Mouse (Mus musculus) embryonic stem cell, embryonic (primary cell): ENCODE data around the gene Snrnp70.

ENCODE experiments used
- CTCF ChIA-PET, 4 experiments: fragments of 300-600 bp in 2 of 4; fragments of 350-600 bp in 2 of 4; sonication (Branson Sonifier 250); formaldehyde crosslinking; loops; one replicate each; lab custom pipeline; 2022; ENCODE audit warnings: inconsistent platforms in 2 of 4; lab: Charles Lee
- POLR2A ChIA-PET, 4 experiments: fragments of 300-600 bp in 2 of 4; fragments of 350-600 bp in 2 of 4; sonication (Branson Sonifier 250); formaldehyde crosslinking; loops; one replicate each; lab custom pipeline; 2022; ENCODE audit warnings: antibody characterized with exemption in 4 of 4, inconsistent platforms in 1 of 4; lab: Charles Lee

The Snrnp70 gene

GRCm38 (mm10) chr7:45395578-45396336 is at the start of gene Snrnp70:
TSS of gene Snrnp70 (minus strand) at chr7:45395742.
- CTCF ChIA-PET = interaction anchor here (0.7 to 4.9 kb wide), 19 partner anchors 9 to 287 kb away, joined by 3 to 33 read pairs (median 4); partner anchors contain the start of genes Kcna7 (in 3 of the 4), Gys1 (in 1 of the 4), Ntf5 (in 1 of the 4) and Rasip1 (in 1 of the 4)
- POLR2A ChIA-PET = interaction anchor here (0.6 to 51.5 kb wide), 107 partner anchors 4 to 577 kb away, joined by 3 to 1478 read pairs (median 5); partner anchors contain the start of genes Ccdc155 (in 3 of the 4), Ftl1 (in 3 of the 4), Gys1 (in 3 of the 4) and Kcna7 (in 3 of the 4)

GRCm38 (mm10) chr7:45443526-45444420 is 48.2 kb upstream of the Snrnp70 start:
- CTCF ChIA-PET = interaction anchor here in 3 of 4 experiments (0.5 to 2.2 kb wide), 3 partner anchors 9 to 143 kb away, joined by 3 to 12 read pairs (median 4); partner anchors contain the start of gene Gys1 (in 2 of the 3)
- POLR2A ChIA-PET = interaction anchor here in 3 of 4 experiments (0.6 to 3.4 kb wide), 14 partner anchors 9 to 228 kb away, joined by 3 to 18 read pairs (median 4); partner anchors contain the start of genes Ftl1 (in 3 of the 3), Gys1 (in 2 of the 3), Kcna7 (in 1 of the 3) and Tead2 (in 1 of the 3)

GRCm38 (mm10) chr7:45437521-45438276 is 42.2 kb upstream of the Snrnp70 start, which contains the start of gene Ruvbl2:
TSS of gene Ruvbl2 (minus strand) at chr7:45438096.
- ChIA-PET CTCF (interaction anchor here (0.7 to 5.1 kb wide), 26 partner anchors 10 to 283 kb away, joined by 3 to 44 read pairs (median 4); partner anchors contain the start of genes Kcna7 (in 2 of the 4), Lhb (in 1 of the 4) and Slc6a21 (in 1 of the 4)), POLR2A (interaction anchor here in 3 of 4 experiments (0.5 to 10.2 kb wide), 44 partner anchors 10 to 370 kb away, joined by 3 to 114 read pairs (median 5); partner anchors contain the start of genes Ftl1 (in 3 of the 3), Lhb (in 2 of the 3), Ntf5 (in 2 of the 3) and Snrnp70 (in 2 of the 3))

GRCm38 (mm10) chr7:45437046-45437445 is 41.5 kb upstream of the Snrnp70 start:
- ChIA-PET CTCF (interaction anchor here (0.7 to 5.1 kb wide), 20 partner anchors 10 to 388 kb away, joined by 3 to 44 read pairs (median 4); partner anchors contain the start of genes Kcna7 (in 2 of the 4), Lhb (in 1 of the 4), Slc6a21 (in 1 of the 4) and Snrnp70 (in 1 of the 4)), POLR2A (interaction anchor here in 3 of 4 experiments (0.5 to 10.2 kb wide), 39 partner anchors 10 to 369 kb away, joined by 3 to 114 read pairs (median 5); partner anchors contain the start of genes Ftl1 (in 3 of the 3), Lhb (in 2 of the 3), Ntf5 (in 2 of the 3) and Snrnp70 (in 2 of the 3))

- ChIA-PET CTCF (interaction anchor here (0.7 to 5.1 kb wide), 14 partner anchors 11 to 388 kb away, joined by 3 to 44 read pairs (median 4); partner anchors contain the start of genes Kcna7 (in 1 of the 4) and Snrnp70 (in 1 of the 4)), POLR2A (interaction anchor here in 3 of 4 experiments (0.6 to 10.2 kb wide), 28 partner anchors 12 to 282 kb away, joined by 3 to 114 read pairs (median 6); partner anchors contain the start of genes Ftl1 (in 3 of the 3), Lhb (in 2 of the 3), Snrnp70 (in 2 of the 3) and Aldh16a1 (in 1 of the 3))
Measured at GRCm38 (mm10) chr7:45436444-45436843, 40.9 kb upstream of the Snrnp70 start.

- ChIA-PET POLR2A (interaction anchor here (0.6 to 10.2 kb wide), 90 partner anchors 9 to 418 kb away, joined by 3 to 114 read pairs (median 5); partner anchors contain the start of genes Snrnp70 (in 4 of the 4), Ftl1 (in 3 of the 4), Lhb (in 3 of the 4) and Ntf5 (in 3 of the 4)), CTCF (interaction anchor here (0.5 to 5.1 kb wide), 78 partner anchors 9 to 811 kb away, joined by 3 to 53 read pairs (median 4); partner anchors contain the start of genes Aldh16a1 (in 2 of the 4), Kcna7 (in 2 of the 4), Akt1s1 (in 1 of the 4) and Car11 (in 1 of the 4))
Measured at GRCm38 (mm10) chr7:45435038-45435437, 39.5 kb upstream of the Snrnp70 start.

- CTCF ChIA-PET = interaction anchor here (0.5 to 5.1 kb wide), 100 partner anchors 9 to 811 kb away, joined by 3 to 53 read pairs (median 4); partner anchors contain the start of genes Aldh16a1 (in 2 of the 4), Kcna7 (in 2 of the 4), Akt1s1 (in 1 of the 4) and Bax (in 1 of the 4)
Measured at GRCm38 (mm10) chr7:45434203-45435015, 38.9 kb upstream of the Snrnp70 start, which contains the start of gene Gys1. TSS of gene Gys1 (plus strand) at chr7:45434844.

GRCm38 (mm10) chr7:45433835-45434202 is 38.3 kb upstream of the Snrnp70 start:
- CTCF ChIA-PET = interaction anchor here (0.6 to 5.1 kb wide), 69 partner anchors 9 to 596 kb away, joined by 3 to 53 read pairs (median 4); partner anchors contain the start of genes Kcna7 (in 2 of the 4), Akt1s1 (in 1 of the 4), Aldh16a1 (in 1 of the 4) and Bax (in 1 of the 4)

More at GRCm38 (mm10) chr7:45434203-45435015, 38.9 kb upstream of the Snrnp70 start, which contains the start of gene Gys1:
- POLR2A ChIA-PET = interaction anchor here (0.5 to 10.2 kb wide), 111 partner anchors 8 to 533 kb away, joined by 3 to 114 read pairs (median 5); partner anchors contain the start of genes Ftl1 (in 3 of the 4), Lhb (in 3 of the 4), Ntf5 (in 3 of the 4) and Snrnp70 (in 3 of the 4)

GRCm38 (mm10) chr7:45426556-45426955 is 31.0 kb upstream of the Snrnp70 start:
- CTCF ChIA-PET = interaction anchor here in 1 of 4 experiments (0.7 kb wide), 1 partner anchor 217 kb away, joined by 5 read pairs; no protein-coding TSS in a partner anchor
- POLR2A ChIA-PET = interaction anchor here in 3 of 4 experiments (0.6 to 2.0 kb wide), 9 partner anchors 8 to 295 kb away, joined by 3 to 5 read pairs (median 4); partner anchors contain the start of genes Ntf5 (in 2 of the 3), Ftl1 (in 1 of the 3) and Gys1 (in 1 of the 3)

More at GRCm38 (mm10) chr7:45433835-45434202, 38.3 kb upstream of the Snrnp70 start:
- POLR2A ChIA-PET = interaction anchor here (0.6 to 10.2 kb wide), 79 partner anchors 8 to 449 kb away, joined by 3 to 114 read pairs (median 5); partner anchors contain the start of genes Ftl1 (in 3 of the 4), Lhb (in 3 of the 4), Ntf5 (in 3 of the 4) and Sphk2 (in 3 of the 4)

GRCm38 (mm10) chr7:45421194-45421593 is 25.7 kb upstream of the Snrnp70 start:
- ChIA-PET POLR2A (interaction anchor here (0.5 to 8.4 kb wide), 26 partner anchors 9 to 615 kb away, joined by 3 to 114 read pairs (median 6); partner anchors contain the start of genes Ftl1 (in 2 of the 4), Gys1 (in 2 of the 4), Kcna7 (in 2 of the 4) and Ruvbl2 (in 2 of the 4)), CTCF (interaction anchor here in 3 of 4 experiments (0.6 to 6.0 kb wide), 8 partner anchors 11 to 144 kb away, joined by 3 to 39 read pairs (median 6); partner anchors contain the start of genes Gys1 (in 2 of the 3) and Kcna7 (in 2 of the 3))

- CTCF ChIA-PET = interaction anchor here (0.6 to 6.0 kb wide), 11 partner anchors 14 to 144 kb away, joined by 3 to 39 read pairs (median 5); partner anchors contain the start of genes Kcna7 (in 2 of the 4), Gys1 (in 1 of the 4) and Ruvbl2 (in 1 of the 4)
- POLR2A ChIA-PET = interaction anchor here (0.5 to 8.4 kb wide), 39 partner anchors 10 to 636 kb away, joined by 3 to 114 read pairs (median 4); partner anchors contain the start of genes Gys1 (in 3 of the 4), Ftl1 (in 2 of the 4), Kcna7 (in 2 of the 4) and Plekha4 (in 2 of the 4)
Measured at GRCm38 (mm10) chr7:45420615-45420919, 25.0 kb upstream of the Snrnp70 start, which contains the start of gene Lhb. TSS of gene Lhb (plus strand) at chr7:45420820.

GRCm38 (mm10) chr7:45419859-45420614 is 24.5 kb upstream of the Snrnp70 start:
- POLR2A ChIA-PET = interaction anchor here (0.5 to 8.4 kb wide), 46 partner anchors 11 to 636 kb away, joined by 3 to 114 read pairs (median 4); partner anchors contain the start of genes Gys1 (in 3 of the 4), Kcna7 (in 3 of the 4), Ccdc155 (in 2 of the 4) and Ftl1 (in 2 of the 4)
- CTCF ChIA-PET = interaction anchor here (0.5 to 6.0 kb wide), 13 partner anchors 14 to 325 kb away, joined by 3 to 39 read pairs (median 3); partner anchors contain the start of genes Kcna7 (in 2 of the 4), Gys1 (in 1 of the 4) and Ruvbl2 (in 1 of the 4)
